Mouse (Mus musculus): Measurements from ENCODE around the gene Neurl4. TPM values are rescaled to one million over a fixed set of nuclear protein-coding genes. Genes with fewer than 3 reads are reported as not detected.
"Not testable (repeated sequence)": the region's sequence is repeated elsewhere in the genome, so short reads cannot be mapped to it uniquely, and the experiment has no call there.

Neurl4 gene
- polyA plus RNA-seq (2017; shearing (Covaris generic)): 1 to 10 TPM; 7.9 to 8.0 TPM

DNA sequence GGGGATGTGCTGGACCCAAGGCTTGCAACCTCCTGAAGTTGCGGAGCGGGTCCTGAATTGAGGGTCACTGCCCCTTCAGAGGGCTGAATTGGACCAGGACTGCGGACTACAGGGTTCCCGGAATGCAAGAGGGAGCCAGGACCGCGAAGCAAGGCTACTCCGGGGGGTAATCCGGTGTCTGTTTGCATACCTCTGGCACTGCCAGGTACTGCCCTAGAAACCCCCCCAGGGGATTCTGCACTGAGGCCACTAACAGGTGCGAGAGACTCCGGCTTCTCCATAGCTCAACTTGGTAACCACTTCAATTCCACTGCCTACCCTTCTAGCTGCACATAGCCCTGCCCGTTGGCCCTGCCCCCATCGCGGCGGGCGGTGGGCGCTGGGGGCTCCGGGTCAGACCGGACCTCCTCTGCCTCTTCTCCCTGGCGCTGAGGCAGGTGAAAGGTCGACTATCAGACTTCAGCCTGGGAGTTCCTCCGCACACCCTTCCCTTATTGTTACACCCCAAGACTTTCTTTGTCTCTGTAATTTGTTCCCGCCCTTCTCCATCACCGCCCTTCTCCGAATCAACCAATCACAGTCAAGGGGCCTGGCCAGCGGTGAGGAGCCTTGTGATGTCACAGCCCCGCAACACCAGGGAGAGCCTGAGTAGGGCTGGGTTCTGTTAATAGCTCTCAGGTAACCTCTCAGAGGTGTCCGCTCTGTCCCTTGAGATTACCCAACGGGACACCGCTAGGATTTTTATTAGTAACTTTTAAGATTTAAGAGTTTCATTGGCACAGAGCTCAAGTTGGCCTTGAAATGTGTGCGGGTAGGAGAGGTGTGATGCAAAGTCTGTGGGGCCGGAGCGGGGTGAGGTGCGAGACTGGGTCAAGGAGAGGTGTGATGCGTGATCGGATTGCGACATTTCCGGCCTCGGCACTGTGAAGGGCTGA, at the start of gene Neurl4, which contains the start of gene 2810408A11Rik:
TSS of gene Neurl4 (plus strand) at position 602 of the 935 bp plus-strand sequence.
TSS of gene 2810408A11Rik (minus strand) at position 517 of the 935 bp plus-strand sequence.
- peak; percentile 96 for ATAC-seq

DNA sequence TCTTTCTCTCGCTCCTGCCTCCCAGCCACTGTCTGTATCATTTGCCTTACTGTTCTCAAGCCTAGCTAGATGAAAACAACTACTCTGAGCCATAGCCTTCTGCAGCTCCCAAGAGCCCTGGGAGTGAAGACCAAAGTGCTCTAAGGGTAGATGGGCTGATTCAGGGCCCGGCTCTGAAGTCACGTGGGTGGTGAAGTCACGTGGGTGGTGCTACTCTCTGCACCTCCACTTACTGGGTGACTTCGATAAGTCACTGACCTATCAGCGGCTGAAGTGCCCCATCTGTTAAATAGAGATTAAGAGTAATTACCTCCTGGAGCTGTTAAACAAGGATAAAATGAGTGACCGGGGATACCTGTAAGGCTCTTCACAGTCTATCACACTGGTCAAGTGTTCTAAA, 46.9 kb upstream of the Neurl4 start:
- no peak for ATAC-seq

- no peak for ATAC-seq
Measured at GRCm38 (mm10) chr11:69854680-69855079, 46.2 kb upstream of the Neurl4 start.

GRCm38 (mm10) chr11:69855347-69855746, 45.5 kb upstream of the Neurl4 start:
- no peak for ATAC-seq

DNA sequence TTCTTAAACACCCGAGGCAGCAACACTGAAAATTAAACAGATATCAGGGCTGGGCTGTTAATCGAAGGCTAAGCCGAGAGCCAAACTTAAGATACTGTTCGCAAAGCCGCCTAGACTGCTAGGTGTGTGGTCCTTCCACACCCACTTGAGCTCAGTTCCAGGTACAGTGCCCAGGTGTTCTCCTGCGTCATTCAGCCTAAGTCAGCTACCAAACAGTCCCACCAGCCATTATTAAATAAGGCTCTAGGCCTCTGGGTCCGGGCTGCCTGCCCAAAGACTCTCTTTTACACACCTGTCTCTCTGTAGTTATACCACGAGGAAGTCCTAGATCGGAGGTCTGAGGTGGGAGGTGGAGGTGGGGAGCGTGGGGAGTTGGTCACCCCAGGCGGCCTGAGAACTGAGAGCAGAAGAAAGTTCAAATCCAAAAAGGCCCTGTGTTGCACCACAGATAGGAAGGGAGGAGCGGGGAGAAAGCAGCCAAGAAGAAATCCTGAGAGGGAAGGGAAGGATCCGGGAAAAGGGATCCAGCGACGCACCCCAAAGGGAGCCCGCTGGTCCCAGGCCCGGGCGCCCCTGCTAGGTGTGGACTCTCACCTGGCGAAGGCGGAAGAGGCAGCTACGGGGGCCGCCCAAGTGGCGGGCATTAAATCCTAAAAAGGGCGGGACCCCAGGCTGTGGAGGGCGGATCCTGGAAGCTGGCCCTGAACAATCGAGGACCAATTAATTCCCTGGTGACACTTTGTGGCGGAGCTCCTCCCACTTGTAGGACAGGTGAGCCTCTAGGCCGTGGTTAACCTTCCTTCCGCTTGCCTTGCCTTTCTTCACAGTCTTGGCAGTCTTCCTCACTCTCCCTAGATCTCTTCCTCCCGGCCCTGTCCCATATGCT, 42.5 kb upstream of the Neurl4 start, which contains the start of gene Tnk1:
TSS of gene Tnk1 (minus strand) at position 618 of the 886 bp plus-strand sequence.
- ATAC-seq: no peak

- ATAC-seq: not testable (repeated sequence)
Measured at GRCm38 (mm10) chr11:69863729-69864128, 37.1 kb upstream of the Neurl4 start.

GRCm38 (mm10) chr11:69864138-69864860, 36.6 kb upstream of the Neurl4 start:
- ATAC-seq: no peak

DNA sequence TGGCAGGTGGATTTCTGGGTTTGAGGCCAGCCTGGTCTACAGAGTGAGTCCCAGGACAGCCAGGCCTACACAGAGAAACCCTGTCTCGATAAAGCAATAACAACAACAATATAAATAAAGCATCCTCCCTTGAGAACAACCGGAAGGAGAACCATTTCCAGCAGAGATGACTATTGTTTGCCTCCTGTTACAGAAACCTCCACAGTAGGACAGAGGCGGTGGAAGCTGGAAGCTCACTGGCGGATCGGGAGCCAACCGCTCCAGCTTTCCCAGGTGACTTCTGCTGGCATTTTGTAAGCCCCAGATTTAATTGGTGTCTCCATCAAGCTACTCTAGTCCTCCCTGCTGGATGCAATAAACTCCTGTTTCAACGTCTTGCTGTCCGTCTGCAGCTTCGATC, 35.3 kb upstream of the Neurl4 start:
- no peak for ATAC-seq

GRCm38 (mm10) chr11:69867335-69867734, 33.5 kb upstream of the Neurl4 start:
- no peak for ATAC-seq

GRCm38 (mm10) chr11:69870289-69871069, 30.4 kb upstream of the Neurl4 start:
- no peak for ATAC-seq

DNA sequence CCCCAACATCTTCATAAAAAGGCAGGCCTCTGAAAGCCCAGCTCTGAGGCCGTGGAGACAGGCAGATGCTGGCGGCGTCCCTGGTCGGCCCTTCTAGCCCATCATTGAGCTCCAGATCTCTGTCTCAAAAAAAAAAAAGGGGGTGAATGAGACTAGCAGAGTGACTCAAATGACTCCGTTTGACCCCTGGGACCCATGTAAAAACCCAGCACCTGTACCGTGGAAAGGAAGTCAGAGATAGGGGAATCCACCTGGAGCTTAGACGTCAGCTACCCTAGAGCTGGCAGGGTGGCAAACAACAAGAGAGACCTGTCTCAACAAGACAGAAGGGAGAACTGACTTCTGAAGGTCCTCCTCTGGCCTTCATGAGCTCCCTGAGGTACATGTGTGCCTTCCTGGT, 29.1 kb upstream of the Neurl4 start:
- no peak for ATAC-seq

- ATAC-seq: no peak
Measured at GRCm38 (mm10) chr11:69872451-69872850, 28.4 kb upstream of the Neurl4 start.

- ATAC-seq: no peak
Measured at GRCm38 (mm10) chr11:69876186-69876585, 24.7 kb upstream of the Neurl4 start.

DNA sequence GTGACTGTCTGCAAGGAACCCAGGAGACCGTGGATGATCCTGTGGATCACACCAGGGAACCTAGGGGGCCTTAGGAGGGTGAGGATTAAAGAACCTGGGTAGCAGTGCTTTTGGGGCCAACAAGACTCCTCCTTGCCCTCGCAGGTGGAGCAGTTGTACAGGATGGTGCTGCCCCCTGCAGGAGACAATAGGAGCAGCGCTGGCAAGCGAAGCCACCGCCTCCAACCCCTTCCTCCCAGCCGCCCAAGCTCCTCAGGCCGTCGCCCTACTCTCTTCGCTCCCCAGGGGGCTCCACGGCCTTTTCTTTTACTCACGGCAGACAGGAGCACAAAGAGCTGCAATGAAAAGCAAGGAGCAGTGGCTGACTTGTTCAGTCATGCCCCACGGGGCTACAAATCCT, 24.0 kb upstream of the Neurl4 start:
- peak; percentile 53 for ATAC-seq

DNA sequence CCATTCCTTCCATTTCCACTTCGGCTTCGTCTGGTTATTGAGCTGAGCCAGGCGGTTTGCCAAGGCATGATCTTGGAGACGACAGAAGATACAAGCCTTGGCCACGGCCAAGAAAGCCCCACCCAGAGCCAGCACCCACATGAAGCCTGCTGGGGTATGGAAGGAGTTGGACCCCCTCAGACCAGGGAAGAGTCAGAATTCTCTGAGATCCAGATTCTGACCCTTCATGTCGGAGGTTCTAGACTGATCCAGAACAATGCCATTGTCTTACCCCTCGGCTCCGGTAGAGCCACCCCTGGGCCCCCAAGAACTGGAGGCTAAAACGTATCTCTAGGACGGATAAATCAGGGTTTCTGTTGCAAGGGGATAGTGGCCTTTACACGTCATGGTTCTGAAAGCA, 23.0 kb upstream of the Neurl4 start, which contains the start of gene Tmem95:
TSS of gene Tmem95 (minus strand) at position 141 of the 400 bp plus-strand sequence.
- no peak for ATAC-seq

GRCm38 (mm10) chr11:69878399-69878798, 22.5 kb upstream of the Neurl4 start:
- ATAC-seq: no peak

- ATAC-seq: no peak
Measured at GRCm38 (mm10) chr11:69878952-69879351, 21.9 kb upstream of the Neurl4 start.

DNA sequence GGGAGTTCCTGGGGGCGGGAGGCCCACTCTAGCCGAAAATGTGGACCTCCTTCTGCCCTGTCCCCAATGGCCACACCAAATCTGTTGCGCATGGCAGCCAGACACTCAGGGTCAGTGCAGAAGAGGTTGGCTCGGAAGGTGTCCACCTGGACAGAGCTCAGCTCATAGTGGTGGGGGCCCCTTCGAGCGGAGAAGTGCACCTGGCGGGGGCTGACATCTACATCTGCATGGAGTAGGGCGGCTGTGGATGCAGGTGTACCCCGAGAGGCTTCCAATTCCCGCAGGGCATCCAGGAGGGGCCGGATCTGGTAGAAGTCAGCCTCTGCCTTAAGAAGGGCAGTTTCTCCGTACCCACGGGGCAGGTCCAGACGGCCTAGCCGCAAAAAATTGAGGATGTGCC, 21.2 kb upstream of the Neurl4 start:
- ATAC-seq: no peak

GRCm38 (mm10) chr11:69880506-69880852, 20.4 kb upstream of the Neurl4 start:
- peak; percentile 45 for ATAC-seq

DNA sequence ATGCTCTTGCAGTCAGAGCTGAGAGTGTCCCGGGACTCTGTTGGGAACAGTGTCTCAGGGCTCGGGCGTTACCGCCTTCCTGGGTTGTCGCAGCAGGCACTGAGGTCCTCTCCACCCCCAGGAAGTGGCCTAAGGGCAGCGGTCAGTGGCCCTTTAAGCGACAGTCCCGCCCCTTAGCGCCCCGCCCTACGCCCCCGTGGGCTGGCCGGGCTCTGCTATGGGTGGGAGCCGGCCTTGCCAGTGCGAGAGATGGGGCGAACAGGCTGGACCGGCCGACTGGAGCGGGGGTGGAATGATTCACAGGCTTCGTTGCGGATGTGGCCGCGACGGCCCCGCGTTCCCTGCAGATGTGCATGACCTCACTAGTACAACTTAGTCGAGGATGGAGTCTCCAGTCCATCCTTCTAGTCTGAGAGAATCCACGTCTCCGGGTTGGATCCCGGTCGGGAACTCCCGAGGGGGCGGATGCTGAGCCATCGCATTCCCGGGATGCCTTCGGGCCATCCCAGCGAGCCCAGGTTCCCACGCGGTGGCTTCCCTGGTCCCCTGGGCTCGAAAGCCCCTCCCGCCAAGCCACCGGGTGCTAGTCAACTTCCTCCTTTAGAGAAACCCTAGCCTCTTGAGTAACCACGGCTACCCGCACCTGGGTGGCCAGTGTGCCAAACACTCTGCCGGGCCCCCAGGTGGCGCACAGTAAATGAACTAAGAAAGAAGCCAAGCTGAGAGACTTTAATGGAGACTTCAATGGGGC, 19.8 kb upstream of the Neurl4 start, which contains the start of gene Kctd11:
TSS of gene Kctd11 (minus strand) at position 554 of the 751 bp plus-strand sequence.
- peak; percentile 38 for ATAC-seq

Measured in activated CD4-positive, CD25-positive, alpha-beta regulatory T cell, adult 4 months (primary cell).